Mouse (Mus musculus): Measurements from ENCODE around the gene Zcchc8. TPM values are rescaled to one million over a fixed set of nuclear protein-coding genes. Genes with fewer than 3 reads are reported as not detected.
A peak's percentile ranks its signal among the peaks of the same experiment; 100 is the strongest.

The Zcchc8 gene
- polyA plus RNA-seq, 1 experiment from 2014 or later: 75.4 TPM

- in situ Hi-C loops (cut with MboI; ENCODE audit: low pct_unique_long_range_greater_than_20kb): no loop called here
- DNase-seq (ENCODE audit: low read depth, low spot score): no peak
- ATAC-seq: peak; percentile 38
- H3K27me3 ChIP-seq: no peaks in the 10 kb centered on the region
- no peak for TF ChIP-seq CTCF (IDR thresholded peaks at IDR 0.05)
- ChIA-PET CTCF (interaction anchor here (0.8 to 3.4 kb wide), 3 partner anchors 11 to 58 kb away, joined by 3 to 14 read pairs (median 7); no protein-coding TSS in a partner anchor), POLR2A (interaction anchor here (0.6 to 3.0 kb wide), 7 partner anchors 11 to 65 kb away, joined by 3 to 10 read pairs (median 7); partner anchors contain the start of gene Rsrc2)
Measured at GRCm38 (mm10) chr5:123683377-123684220, 37.3 kb downstream of the Zcchc8 start.

- ChIA-PET POLR2A (interaction anchor here (3.0 kb wide), 1 partner anchor 33 kb away, joined by 7 read pairs; no protein-coding TSS in a partner anchor), CTCF (no interaction called here)
- ATAC-seq (no peak), DNase-seq (ENCODE audit: low read depth, low spot score) (no peak)
- no peaks in the 10 kb centered on the region for H3K27me3 ChIP-seq
- TF ChIP-seq CTCF (IDR thresholded peaks at IDR 0.05): no peak
- in situ Hi-C loops (cut with MboI; ENCODE audit: low pct_unique_long_range_greater_than_20kb): no loop called here
Measured at GRCm38 (mm10) chr5:123683043-123683376, 37.9 kb downstream of the Zcchc8 start.

GRCm38 (mm10) chr5:123682372-123682771 lies 38.5 kb downstream of the Zcchc8 start:
- no peak for TF ChIP-seq CTCF (IDR thresholded peaks at IDR 0.05)
- POLR2A ChIA-PET: no interaction called here

GRCm38 (mm10) chr5:123679546-123680263 lies 41.2 kb downstream of the Zcchc8 start:
- TF ChIP-seq CTCF (IDR thresholded peaks at IDR 0.05): no peak
- no peaks in the 10 kb centered on the region for H3K27me3 ChIP-seq
- no peak for DNase-seq (ENCODE audit: low read depth, low spot score)
- in situ Hi-C loops (cut with MboI; ENCODE audit: low pct_unique_long_range_greater_than_20kb): no loop called here
- CTCF ChIA-PET: no interaction called here
- POLR2A ChIA-PET: interaction anchor here (0.6 kb wide), 1 partner anchor 56 kb away, joined by 3 read pairs; no protein-coding TSS in a partner anchor
- ATAC-seq: no peak

More at GRCm38 (mm10) chr5:123682372-123682771, 38.5 kb downstream of the Zcchc8 start:
- DNase-seq (ENCODE audit: low read depth, low spot score) (no peak), ATAC-seq (no peak)
- in situ Hi-C loops (cut with MboI; ENCODE audit: low pct_unique_long_range_greater_than_20kb): no loop called here
- CTCF ChIA-PET: interaction anchor here (1.2 kb wide), 1 partner anchor 17 kb away, joined by 4 read pairs; no protein-coding TSS in a partner anchor
- no peaks in the 10 kb centered on the region for H3K27me3 ChIP-seq

- no peak for TF ChIP-seq CTCF (IDR thresholded peaks at IDR 0.05)
- POLR2A ChIA-PET: interaction anchor here (0.6 kb wide), 1 partner anchor 109 kb away, joined by 3 read pairs; no protein-coding TSS in a partner anchor
- ATAC-seq (no peak), DNase-seq (ENCODE audit: low read depth, low spot score) (no peak)
- no peaks in the 10 kb centered on the region for H3K27me3 ChIP-seq
- CTCF ChIA-PET: no interaction called here
- in situ Hi-C loops (cut with MboI; ENCODE audit: low pct_unique_long_range_greater_than_20kb): no loop called here
Measured at GRCm38 (mm10) chr5:123679106-123679505, 41.8 kb downstream of the Zcchc8 start.

- POLR2A ChIA-PET: no interaction called here
- in situ Hi-C loops (cut with MboI; ENCODE audit: low pct_unique_long_range_greater_than_20kb): no loop called here
- no peaks in the 10 kb centered on the region for H3K27me3 ChIP-seq
- DNase-seq (ENCODE audit: low read depth, low spot score) (no peak), ATAC-seq (no peak)
- CTCF ChIA-PET: no interaction called here
- no peak for TF ChIP-seq CTCF (IDR thresholded peaks at IDR 0.05)
Measured at GRCm38 (mm10) chr5:123675717-123676116, 45.2 kb downstream of the Zcchc8 start.

GRCm38 (mm10) chr5:123675221-123675620 lies 45.7 kb downstream of the Zcchc8 start:
- POLR2A ChIA-PET: no interaction called here
- in situ Hi-C loops (cut with MboI; ENCODE audit: low pct_unique_long_range_greater_than_20kb): no loop called here
- TF ChIP-seq CTCF (IDR thresholded peaks at IDR 0.05): no peak
- ATAC-seq: no peak
- H3K27me3 ChIP-seq: no peaks in the 10 kb centered on the region
- DNase-seq (ENCODE audit: low read depth, low spot score): no peak
- CTCF ChIA-PET: no interaction called here

GRCm38 (mm10) chr5:123671473-123671820 lies 49.5 kb downstream of the Zcchc8 start:
- POLR2A ChIA-PET: interaction anchor here (1.4 kb wide), 1 partner anchor 10 kb away, joined by 5 read pairs; no protein-coding TSS in a partner anchor

GRCm38 (mm10) chr5:123670800-123671472 lies 50.0 kb downstream of the Zcchc8 start:
- DNase-seq (ENCODE audit: low read depth, low spot score) (no peak), ATAC-seq (no peak)
- ChIA-PET POLR2A (interaction anchor here (1.4 kb wide), 1 partner anchor 10 kb away, joined by 5 read pairs; no protein-coding TSS in a partner anchor), CTCF (interaction anchor here (0.7 kb wide), 1 partner anchor 9 kb away, joined by 3 read pairs; no protein-coding TSS in a partner anchor)
- no peak for TF ChIP-seq CTCF (IDR thresholded peaks at IDR 0.05)
- in situ Hi-C loops (cut with MboI; ENCODE audit: low pct_unique_long_range_greater_than_20kb): no loop called here
- no peaks in the 10 kb centered on the region for H3K27me3 ChIP-seq

More at GRCm38 (mm10) chr5:123671473-123671820, 49.5 kb downstream of the Zcchc8 start:
- TF ChIP-seq CTCF (IDR thresholded peaks at IDR 0.05): no peak
- in situ Hi-C loops (cut with MboI; ENCODE audit: low pct_unique_long_range_greater_than_20kb): no loop called here
- CTCF ChIA-PET: interaction anchor here (0.9 kb wide), 1 partner anchor 29 kb away, joined by 3 read pairs; no protein-coding TSS in a partner anchor
- DNase-seq (ENCODE audit: low read depth, low spot score) (no peak), ATAC-seq (no peak)
- H3K27me3 ChIP-seq: no peaks in the 10 kb centered on the region
